Mouse (Mus musculus): ENCODE measurements at regions not wholly inside any gene's neighbourhood (a gene's known extent, or its start where the extent isn't known, plus 50 kb on each side); places are given as distances from the start of the nearest gene placed in this dataset.

- TF ChIP-seq POLR2A (IDR thresholded peaks at IDR 0.05; ENCODE audit: borderline replicate concordance, insufficient read depth, low read length) (no peak), CTCF (IDR thresholded peaks at IDR 0.05; ENCODE audit: borderline replicate concordance, insufficient read depth, low read depth, low read length) (no peak)
Measured at GRCm38 (mm10) chr8:49826231-49826630, 982.5 kb upstream of the Tenm3 start.

All from cerebellum, adult 2 months (tissue).